Mouse (Mus musculus) gastrocnemius, postnatal 36 days (tissue): ENCODE measurements around the gene Adipor2. TPM values are rescaled to one million over a fixed set of nuclear protein-coding genes. Genes with fewer than 3 reads are reported as not detected.

Source experiments
- DNase-seq, 2 experiments: peaks; one replicate each; pipeline ENCODE4 v3.0.0; 2022
- intact Hi-C: fragments of 180-260 bp; cut with DNase I; formaldehyde crosslinking; loops from one replicate; pipeline ENCODE4 v1.15.1; 2025
- total RNA-seq, 2 experiments: library from RNA; stranded (reverse); gene quantifications; 2 replicates each; pipeline ENCODE4 v1.2.3; 2021

Adipor2 gene
- total RNA-seq, 2 experiments from 2014 or later: 73.0 to 80.6 TPM

GRCm38 (mm10) chr6:119429311-119429710 is 11.8 kb upstream of the Adipor2 start:
- no peak for DNase-seq
- intact Hi-C loops: no loop called here

- intact Hi-C loops: no loop called here
- no peak for DNase-seq
Measured at GRCm38 (mm10) chr6:119428611-119429010, 11.1 kb upstream of the Adipor2 start.

GRCm38 (mm10) chr6:119421001-119421400 is 3.5 kb upstream of the Adipor2 start:
- intact Hi-C loops: no loop called here
- DNase-seq: no peak

- no peak for DNase-seq
- intact Hi-C loops: no loop called here
Measured at GRCm38 (mm10) chr6:119420357-119420756, 2.9 kb upstream of the Adipor2 start.

- intact Hi-C loops: no loop called here
Measured at GRCm38 (mm10) chr6:119419412-119419811, 1.9 kb upstream of the Adipor2 start.

GRCm38 (mm10) chr6:119418392-119419251 is 1.1 kb upstream of the Adipor2 start:
- no peak for DNase-seq
- intact Hi-C loops: no loop called here

More at GRCm38 (mm10) chr6:119419412-119419811, 1.9 kb upstream of the Adipor2 start:
- DNase-seq: no peak

GRCm38 (mm10) chr6:119417821-119418220 is 317 bp upstream of the Adipor2 start:
- intact Hi-C loops: no loop called here

GRCm38 (mm10) chr6:119416643-119417042 is 861 bp downstream of the Adipor2 start:
- intact Hi-C loops: no loop called here

More at GRCm38 (mm10) chr6:119417821-119418220, 317 bp upstream of the Adipor2 start:
- no peak for DNase-seq

GRCm38 (mm10) chr6:119414262-119415043 is 3.1 kb downstream of the Adipor2 start:
- intact Hi-C loops: no loop called here
- DNase-seq: no peak

More at GRCm38 (mm10) chr6:119416643-119417042, 861 bp downstream of the Adipor2 start:
- no peak for DNase-seq

GRCm38 (mm10) chr6:119412588-119412987 is 4.9 kb downstream of the Adipor2 start:
- intact Hi-C loops: no loop called here
- DNase-seq: no peak

- intact Hi-C loops: no loop called here
- DNase-seq: no peak
Measured at GRCm38 (mm10) chr6:119411511-119411910, 6.0 kb downstream of the Adipor2 start.

- no peak for DNase-seq
- intact Hi-C loops: no loop called here
Measured at GRCm38 (mm10) chr6:119409766-119410165, 7.7 kb downstream of the Adipor2 start.

- no peak for DNase-seq
- intact Hi-C loops: no loop called here
Measured at GRCm38 (mm10) chr6:119408582-119408981, 8.9 kb downstream of the Adipor2 start.

GRCm38 (mm10) chr6:119407818-119408217 is 9.7 kb downstream of the Adipor2 start:
- DNase-seq: no peak
- intact Hi-C loops: no loop called here

GRCm38 (mm10) chr6:119406528-119406927 is 11.0 kb downstream of the Adipor2 start:
- no peak for DNase-seq
- intact Hi-C loops: no loop called here

- no peak for DNase-seq
- intact Hi-C loops: no loop called here
Measured at GRCm38 (mm10) chr6:119405310-119405709, 12.2 kb downstream of the Adipor2 start.

GRCm38 (mm10) chr6:119404854-119405253 is 12.7 kb downstream of the Adipor2 start:
- DNase-seq: no peak
- intact Hi-C loops: no loop called here

GRCm38 (mm10) chr6:119402976-119403375 is 14.5 kb downstream of the Adipor2 start:
- intact Hi-C loops: no loop called here
- no peak for DNase-seq

GRCm38 (mm10) chr6:119401545-119402304 is 15.8 kb downstream of the Adipor2 start:
- no peak for DNase-seq
- intact Hi-C loops: no loop called here

- intact Hi-C loops: no loop called here
Measured at GRCm38 (mm10) chr6:119400649-119401048, 16.9 kb downstream of the Adipor2 start.

GRCm38 (mm10) chr6:119399371-119399770 is 18.1 kb downstream of the Adipor2 start:
- DNase-seq: no peak
- intact Hi-C loops: no loop called here

More at GRCm38 (mm10) chr6:119400649-119401048, 16.9 kb downstream of the Adipor2 start:
- DNase-seq: no peak
